Mouse (Mus musculus) thymus, postnatal 14 days (tissue): ENCODE results near the gene Tmco1.

Source experiments
- DNase-seq: peaks from one replicate; pipeline ENCODE4 v3.0.0; 2021

The Tmco1 gene

GRCm38 (mm10) chr1:167284258-167284836 is 23.8 kb upstream of the Tmco1 start:
- peak; percentile 91 for DNase-seq

- peak; percentile 90 for DNase-seq
Observed at GRCm38 (mm10) chr1:167284837-167285319, 23.3 kb upstream of the Tmco1 start.

- no peak for DNase-seq
Observed at GRCm38 (mm10) chr1:167285320-167285355, 23.0 kb upstream of the Tmco1 start, which contains the start of gene Uck2. TSS of gene Uck2 (minus strand) at chr1:167285320.

GRCm38 (mm10) chr1:167285356-167285755 is 22.8 kb upstream of the Tmco1 start:
- peak; percentile 33 for DNase-seq

- DNase-seq: no peak
Observed at GRCm38 (mm10) chr1:167287156-167287555, 21.0 kb upstream of the Tmco1 start.

- no peak for DNase-seq
Observed at GRCm38 (mm10) chr1:167288665-167289538, 19.3 kb upstream of the Tmco1 start.

GRCm38 (mm10) chr1:167289567-167290262 is 18.5 kb upstream of the Tmco1 start:
- peak; percentile 40 for DNase-seq

- DNase-seq: no peak
Observed at GRCm38 (mm10) chr1:167290263-167290592, 17.9 kb upstream of the Tmco1 start.

GRCm38 (mm10) chr1:167291610-167292009 is 16.6 kb upstream of the Tmco1 start:
- DNase-seq: no peak

- DNase-seq: no peak
Observed at GRCm38 (mm10) chr1:167292447-167292846, 15.7 kb upstream of the Tmco1 start.

- DNase-seq: no peak
Observed at GRCm38 (mm10) chr1:167295679-167296402, 12.3 kb upstream of the Tmco1 start.

GRCm38 (mm10) chr1:167300122-167300521 is 8.1 kb upstream of the Tmco1 start:
- DNase-seq: no peak

GRCm38 (mm10) chr1:167305501-167306137 is 2.6 kb upstream of the Tmco1 start:
- DNase-seq: no peak

GRCm38 (mm10) chr1:167306451-167307240 is 1.5 kb upstream of the Tmco1 start:
- DNase-seq: peak; percentile 84

GRCm38 (mm10) chr1:167307674-167308073 is 504 bp upstream of the Tmco1 start:
- no peak for DNase-seq

GRCm38 (mm10) chr1:167312367-167312766 is 4.2 kb downstream of the Tmco1 start:
- DNase-seq: no peak

- no peak for DNase-seq
Observed at GRCm38 (mm10) chr1:167313220-167313619, 5.0 kb downstream of the Tmco1 start.

- DNase-seq: no peak
Observed at GRCm38 (mm10) chr1:167321691-167322090, 13.5 kb downstream of the Tmco1 start.

GRCm38 (mm10) chr1:167328776-167329175 is 20.6 kb downstream of the Tmco1 start:
- DNase-seq: no peak

GRCm38 (mm10) chr1:167331106-167331505 is 22.9 kb downstream of the Tmco1 start:
- no peak for DNase-seq

GRCm38 (mm10) chr1:167336398-167336797 is 28.2 kb downstream of the Tmco1 start:
- no peak for DNase-seq

GRCm38 (mm10) chr1:167337463-167338095 is 29.4 kb downstream of the Tmco1 start:
- peak; percentile 80 for DNase-seq
